Mouse (Mus musculus) kidney, embryonic 16.5 days (tissue): ENCODE results near the gene Pgm3. TPM values are rescaled to one million over a fixed set of nuclear protein-coding genes. Genes with fewer than 3 reads are reported as not detected.
"Not testable (repeated sequence)": the region's sequence is repeated elsewhere in the genome, so short reads cannot be mapped to it uniquely, and the experiment has no call there.

Source experiments
- ATAC-seq: fragments of 200-750 bp; cut with Nextera tagmentation; 2 replicates; pipeline ENCODE4 v1.8.0; 2017; ENCODE audit warnings: moderate TSS enrichment; ENCODE audit not compliant: low FRiP score, low TSS enrichment
- H3K27ac ChIP-seq: fragments of 300-500 bp; sonication (generic); 2 replicates; pipeline ENCODE4 v1.5.1; 2014; ENCODE audit warnings: low read length
- H3K27me3 ChIP-seq: fragments of 300-500 bp; sonication (generic); 2 replicates; pipeline ENCODE4 v1.6.1; 2014; ENCODE audit warnings: low read length, control low read depth, mixed read lengths; ENCODE audit not compliant: insufficient read depth
- H3K36me3 ChIP-seq: fragments of 300-500 bp; sonication (generic); 2 replicates; pipeline ENCODE4 v1.6.1; 2014; ENCODE audit warnings: low read length, control low read depth, mixed read lengths; ENCODE audit not compliant: insufficient read depth
- H3K4me1 ChIP-seq: fragments of 300-500 bp; sonication (generic); 2 replicates; pipeline ENCODE4 v1.6.1; 2014; ENCODE audit warnings: low read length, control low read depth, mixed read lengths; ENCODE audit not compliant: insufficient read depth
- H3K4me2 ChIP-seq: fragments of 300-500 bp; sonication (generic); replicated peaks from 2 replicates; pipeline ENCODE4 v1.6.1; 2014; ENCODE audit warnings: low read depth, low read length
- H3K4me3 ChIP-seq: fragments of 300-500 bp; sonication (generic); 2 replicates; pipeline ENCODE4 v1.5.1; 2014; ENCODE audit warnings: mild to moderate bottlenecking, low read length
- H3K9ac ChIP-seq: fragments of 300-500 bp; sonication (generic); replicated peaks from 2 replicates; pipeline ENCODE4 v1.6.1; 2014; ENCODE audit warnings: low read length
- H3K9me3 ChIP-seq: fragments of 300-500 bp; sonication (generic); 2 replicates; pipeline ENCODE4 v1.6.1; 2016; ENCODE audit warnings: low read length, control low read depth
- WGBS: fragments of 180-500 bp; shearing (Covaris S2); extraction: QIAGEN DNeasy Blood & Tissue Kit; methylation state at CpG from one replicate; pipeline ENCODE4 v1.1.7; 2014; 5-methylcytosine and 5-hydroxymethylcytosine counted together
- polyA plus RNA-seq: library from polyadenylated mRNA; unstranded; fragments of >200 nt; fragmentation: Nextera tagmentation; extraction: Ambion mirVana; gene quantifications from 2 replicates; pipeline ENCODE4 v1.2.1, GENCODE M21; 2015

Pgm3 gene
- 39.3 and 42.7 TPM in 2 replicates for polyA plus RNA-seq

DNA sequence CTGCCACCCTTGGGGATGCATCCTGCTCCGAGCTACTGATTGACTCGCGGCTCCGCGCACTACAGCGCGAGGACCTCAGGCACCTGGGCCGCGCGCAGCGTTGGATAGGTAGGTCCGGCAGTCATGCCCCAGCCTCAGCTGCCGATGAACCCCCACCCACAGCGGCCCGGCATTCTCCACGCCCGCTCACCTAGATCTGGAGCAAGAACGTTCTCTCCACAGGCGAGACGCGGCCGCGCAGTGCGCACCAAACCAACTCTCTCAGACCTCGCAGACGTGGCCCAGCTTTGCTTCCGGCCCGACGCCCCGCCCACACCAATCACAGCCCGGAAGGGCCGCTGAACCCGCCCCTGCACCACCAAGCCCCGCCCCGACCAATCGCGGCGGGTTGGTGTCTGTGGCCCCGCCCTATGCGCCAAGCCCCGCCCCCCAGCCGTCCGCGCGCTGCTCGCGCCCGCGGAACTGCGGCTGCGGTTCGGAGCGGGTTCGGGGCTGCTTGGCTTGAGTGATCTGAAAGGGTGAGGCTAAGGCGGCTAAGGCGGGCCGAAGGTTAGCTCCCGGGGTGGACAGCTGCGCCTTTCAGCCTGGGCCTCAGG lies at the start of gene Pgm3, which contains the start of gene Rwdd2a:
Pgm3 (minus strand) TSS at position 303 of the 596 bp plus-strand sequence.
Rwdd2a (plus strand) TSS at position 452 of the 596 bp plus-strand sequence.
- peak; percentile 98 for ATAC-seq
- H3K9ac ChIP-seq = peak within 1 kb of the TSS; percentile 84
- H3K9me3 ChIP-seq = no peaks in the 10 kb centered on the region
- no peaks in the 10 kb centered on the region for H3K27me3 ChIP-seq
- H3K4me2 ChIP-seq = peak within 1 kb of the TSS; percentile 93
- WGBS = under 1% methylated on average over 59 of the region's 59 CpGs
- H3K36me3 ChIP-seq = peaks cover 10% of the 10 kb centered on the region; the same call in 1 of the 2 replicates
- peaks cover 9% of the 10 kb centered on the region for H3K4me1 ChIP-seq
- H3K4me3 ChIP-seq = peak within 1 kb of the TSS; percentile 87
- peak within 1 kb of the TSS; percentile 82 for H3K27ac ChIP-seq

DNA sequence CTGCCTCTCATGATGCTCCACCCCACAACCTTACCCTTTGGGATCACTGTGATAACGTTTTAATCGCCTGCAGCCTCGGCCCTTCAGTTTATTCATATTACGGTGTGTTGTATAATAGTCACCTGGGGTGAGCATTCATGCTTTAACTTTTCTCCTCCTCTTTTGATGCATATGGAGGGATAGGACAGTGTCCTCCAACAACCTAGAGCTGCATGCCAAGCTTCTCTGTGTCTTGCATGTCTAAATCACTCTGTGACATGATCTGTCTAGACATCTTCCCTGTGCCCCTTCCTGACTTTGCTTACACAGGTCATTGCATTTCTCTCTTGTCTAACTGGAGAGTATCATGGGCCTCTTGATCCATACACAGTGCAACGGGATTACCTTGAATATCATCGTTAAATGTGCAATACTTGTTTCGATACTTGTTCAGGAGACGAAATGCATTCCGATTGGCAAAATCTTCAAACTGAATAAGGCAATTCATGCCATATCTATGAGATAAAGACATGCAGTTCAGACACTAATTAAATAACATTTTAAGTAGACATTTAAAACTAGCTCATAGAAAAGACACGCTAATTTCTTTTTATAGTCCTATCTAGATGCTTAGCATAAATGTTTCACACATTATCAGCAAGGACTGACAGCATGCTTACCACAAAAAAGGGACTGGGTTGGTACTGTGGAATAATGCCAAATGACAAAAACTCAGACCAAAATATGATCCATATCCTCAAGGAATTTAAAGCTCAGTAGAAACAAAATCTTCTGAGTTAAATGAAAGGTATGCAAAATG lies 47.9 kb upstream of the Pgm3 start:
- H3K4me3 ChIP-seq = no peak overlapping the region
- no peaks in the 10 kb centered on the region for H3K9me3 ChIP-seq
- no peak overlapping the region for H3K4me2 ChIP-seq
- H3K9ac ChIP-seq = no peak overlapping the region
- H3K27ac ChIP-seq = no peak overlapping the region
- H3K27me3 ChIP-seq = no peaks in the 10 kb centered on the region
- no peaks in the 10 kb centered on the region for H3K36me3 ChIP-seq
- WGBS = 74% methylated on average over 10 of the region's 10 CpGs
- no peak for ATAC-seq
- H3K4me1 ChIP-seq = no peaks in the 10 kb centered on the region

DNA sequence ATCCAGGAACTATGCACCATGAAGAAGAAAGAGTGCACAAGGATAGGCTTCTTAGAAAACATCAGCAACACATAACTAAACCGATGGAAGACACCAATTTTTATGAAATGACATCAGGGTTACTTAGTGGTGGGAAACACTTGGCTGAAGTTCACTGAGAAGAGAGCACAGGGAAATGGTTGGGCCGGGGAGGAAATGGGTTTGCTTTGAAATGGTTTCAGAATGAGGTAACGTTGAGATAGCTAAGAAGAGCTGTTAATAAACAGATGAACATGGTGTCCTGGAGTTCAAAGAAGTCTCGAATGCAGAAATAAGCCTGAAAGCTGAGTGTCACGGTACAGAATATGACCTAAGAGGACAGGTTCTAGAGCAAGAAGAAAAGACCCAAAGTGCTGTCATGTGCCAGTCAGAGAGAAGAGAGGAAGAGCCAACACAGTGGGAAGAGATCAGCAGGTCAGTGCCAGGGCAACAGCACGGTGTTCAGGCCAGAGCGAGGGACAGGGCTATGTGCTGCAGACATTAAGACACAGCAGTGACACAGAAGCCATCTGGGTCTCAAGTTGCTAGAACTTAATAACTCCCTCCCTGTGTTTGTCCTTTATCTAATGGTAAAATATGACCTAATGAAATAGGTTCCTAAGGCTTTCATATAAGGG lies 46.3 kb upstream of the Pgm3 start:
- H3K27ac ChIP-seq = no peak overlapping the region
- H3K9ac ChIP-seq = no peak overlapping the region
- ATAC-seq = no peak
- H3K27me3 ChIP-seq = no peaks in the 10 kb centered on the region
- WGBS = 71% methylated on average over 7 of the region's 7 CpGs
- H3K9me3 ChIP-seq = no peaks in the 10 kb centered on the region
- no peak overlapping the region for H3K4me3 ChIP-seq
- H3K4me2 ChIP-seq = no peak overlapping the region
- no peaks in the 10 kb centered on the region for H3K4me1 ChIP-seq
- H3K36me3 ChIP-seq = no peaks in the 10 kb centered on the region

DNA sequence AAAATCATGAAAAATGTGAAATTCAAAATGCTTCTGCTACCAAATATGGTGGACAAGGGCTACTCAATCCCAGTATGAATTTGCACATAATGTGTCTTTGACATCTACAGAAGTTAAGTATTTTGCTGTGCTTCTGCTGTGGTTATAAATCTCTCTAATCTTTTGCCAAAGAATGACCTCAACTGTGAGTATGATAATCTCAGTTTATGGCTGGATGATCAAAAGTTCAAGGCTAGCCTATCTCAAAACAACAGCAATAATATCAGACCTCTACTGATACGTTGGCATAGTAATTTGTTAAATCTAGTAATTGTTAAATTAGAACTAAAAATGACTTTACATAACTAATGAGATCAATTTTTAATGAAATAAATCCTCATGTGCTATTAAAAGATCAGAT lies 44.1 kb upstream of the Pgm3 start:
- Histone ChIP-seq H3K4me2 (no peak overlapping the region), H3K36me3 (no peaks in the 10 kb centered on the region), H3K4me3 (no peak overlapping the region), H3K9ac (no peak overlapping the region), H3K27ac (no peak overlapping the region), H3K9me3 (no peaks in the 10 kb centered on the region), H3K4me1 (no peaks in the 10 kb centered on the region), H3K27me3 (no peaks in the 10 kb centered on the region)
- 79% methylated on average over 1 of the region's 1 CpGs for WGBS
- no peak for ATAC-seq

DNA sequence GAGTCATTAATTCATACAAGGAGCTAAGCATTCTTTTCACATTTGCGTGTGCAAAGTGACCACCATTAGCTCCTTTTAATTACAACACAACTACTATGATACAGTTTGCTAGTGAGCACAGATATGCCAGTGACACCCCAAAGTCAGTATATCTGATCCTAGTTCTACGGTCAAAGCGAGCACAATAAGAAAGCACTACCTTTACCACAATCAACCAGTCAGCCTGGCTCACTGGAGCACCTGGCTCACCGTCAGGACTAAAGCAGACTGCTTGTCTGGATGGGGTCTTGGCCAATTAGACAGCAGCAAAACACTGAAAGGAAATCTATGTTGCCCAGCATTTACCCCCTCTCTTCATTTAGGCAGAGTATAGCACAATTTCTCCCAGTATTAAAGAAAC lies 40.4 kb upstream of the Pgm3 start:
- Histone ChIP-seq H3K36me3 (no peaks in the 10 kb centered on the region), H3K4me3 (no peak overlapping the region), H3K27ac (no peak overlapping the region), H3K4me2 (no peak overlapping the region), H3K9me3 (no peaks in the 10 kb centered on the region), H3K9ac (no peak overlapping the region), H3K27me3 (no peaks in the 10 kb centered on the region), H3K4me1 (no peaks in the 10 kb centered on the region)
- no peak for ATAC-seq
- WGBS = 91% methylated on average over 4 of the region's 4 CpGs

DNA sequence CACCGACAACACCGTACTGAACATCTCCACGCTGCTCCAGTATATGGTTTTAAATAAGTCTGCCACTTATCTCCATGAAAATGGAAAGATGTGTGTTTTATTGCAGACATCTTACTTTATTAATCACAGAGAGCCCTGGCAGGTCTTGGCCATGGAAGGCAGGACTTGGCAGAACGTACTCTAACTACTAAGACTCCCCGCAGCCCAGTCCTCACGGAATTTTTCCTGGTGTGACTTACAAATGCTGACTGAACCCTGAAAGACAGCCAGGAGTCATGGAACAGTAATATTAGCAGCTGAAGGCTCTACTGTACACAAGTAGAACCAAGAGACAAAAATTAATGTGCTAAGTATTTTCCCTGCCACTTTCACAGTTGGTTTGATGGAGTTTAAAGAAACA lies 34.1 kb upstream of the Pgm3 start:
- H3K9ac ChIP-seq = no peak overlapping the region
- no peaks in the 10 kb centered on the region for H3K4me1 ChIP-seq
- no peak overlapping the region for H3K4me2 ChIP-seq
- WGBS = 84% methylated on average over 6 of the region's 6 CpGs
- H3K9me3 ChIP-seq = no peaks in the 10 kb centered on the region
- no peak overlapping the region for H3K27ac ChIP-seq
- H3K36me3 ChIP-seq = no peaks in the 10 kb centered on the region
- no peaks in the 10 kb centered on the region for H3K27me3 ChIP-seq
- no peak overlapping the region for H3K4me3 ChIP-seq
- ATAC-seq = no peak

DNA sequence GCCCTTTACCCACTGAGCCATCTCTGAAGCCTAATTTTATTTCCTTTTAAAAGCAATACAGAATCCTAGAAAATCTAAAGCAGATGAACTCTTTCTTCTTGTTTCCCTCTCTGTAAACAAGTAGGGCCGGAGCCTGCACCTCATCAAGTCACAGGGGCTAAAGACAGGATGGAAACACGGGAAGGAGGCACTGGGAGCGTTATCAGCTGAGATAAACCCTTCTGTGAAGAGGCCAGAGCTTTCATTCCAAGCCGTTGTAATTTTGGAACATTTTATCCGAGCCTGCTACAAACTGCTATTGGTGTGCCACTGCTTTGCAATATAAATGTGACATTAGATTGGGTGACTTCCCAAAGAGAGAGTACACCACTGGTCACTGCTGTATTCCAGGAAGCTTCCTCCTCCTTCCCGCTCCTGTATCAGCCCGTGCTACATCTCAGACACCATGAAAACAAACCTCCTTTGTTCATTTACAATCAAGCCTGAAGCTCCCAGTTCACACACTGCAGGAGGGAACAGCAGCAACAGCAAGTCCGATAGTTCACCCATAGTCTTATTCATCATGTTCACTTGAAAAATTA lies 28.2 kb upstream of the Pgm3 start:
- Histone ChIP-seq H3K27ac (no peak overlapping the region), H3K4me3 (no peak overlapping the region), H3K9me3 (no peaks in the 10 kb centered on the region), H3K9ac (no peak overlapping the region), H3K36me3 (no peaks in the 10 kb centered on the region), H3K27me3 (no peaks in the 10 kb centered on the region), H3K4me2 (no peak overlapping the region), H3K4me1 (no peaks in the 10 kb centered on the region)
- 70% methylated on average over 8 of the region's 8 CpGs for WGBS
- no peak for ATAC-seq

DNA sequence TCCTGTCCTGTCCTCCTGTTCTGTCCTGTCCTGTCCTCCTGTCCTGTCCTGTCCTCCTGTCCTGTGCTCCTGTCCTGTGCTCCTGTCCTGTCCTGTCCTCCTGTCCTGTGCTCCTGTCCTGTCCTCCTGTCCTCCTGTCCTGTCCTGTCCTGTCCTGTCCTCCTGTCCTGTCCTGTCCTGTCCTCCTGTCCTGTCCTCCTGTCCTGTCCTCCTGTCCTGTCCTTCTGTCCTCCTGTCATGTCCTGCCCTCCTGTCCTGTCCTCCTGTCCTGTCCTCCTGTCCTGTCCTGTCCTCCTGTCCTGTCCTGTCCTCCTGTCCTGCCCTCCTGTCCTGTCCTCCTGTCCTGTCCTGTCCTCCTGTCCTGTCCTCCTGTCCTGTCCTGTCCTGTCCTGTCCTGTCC lies 25.3 kb upstream of the Pgm3 start:
- H3K4me2 ChIP-seq, H3K9me3 ChIP-seq, H3K36me3 ChIP-seq, H3K27me3 ChIP-seq, H3K4me3 ChIP-seq, H3K9ac ChIP-seq, H3K27ac ChIP-seq, ATAC-seq, H3K4me1 ChIP-seq: not testable (repeated sequence)

DNA sequence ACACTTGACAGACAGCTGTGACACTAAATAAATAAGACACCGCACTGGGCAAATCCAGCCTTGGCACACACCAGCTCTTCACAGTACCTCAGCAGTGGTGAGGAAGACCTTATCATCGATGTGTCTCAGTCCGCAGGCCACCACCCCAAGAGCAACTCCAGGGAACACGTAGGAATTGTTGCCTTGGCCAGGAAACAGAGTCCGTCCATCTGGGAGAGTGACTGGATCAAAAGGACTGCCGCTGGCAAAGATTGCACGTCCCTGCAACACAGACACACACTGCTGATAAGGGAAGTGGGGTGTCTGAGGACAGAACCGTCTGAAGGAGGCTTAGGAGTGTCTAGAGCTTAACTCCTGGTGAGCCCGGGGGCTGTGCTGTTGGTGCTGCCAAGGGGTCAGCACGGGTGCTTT lies 22.7 kb upstream of the Pgm3 start:
- not testable (repeated sequence) for H3K4me2 ChIP-seq, H3K4me1 ChIP-seq, H3K4me3 ChIP-seq, ATAC-seq, H3K27me3 ChIP-seq, H3K9me3 ChIP-seq, H3K36me3 ChIP-seq, H3K9ac ChIP-seq, H3K27ac ChIP-seq
- WGBS = 64% methylated on average over 10 of the region's 10 CpGs
